12 mouse cellular contexts compared by ENCODE assay signal in the genomic region with DNA sequence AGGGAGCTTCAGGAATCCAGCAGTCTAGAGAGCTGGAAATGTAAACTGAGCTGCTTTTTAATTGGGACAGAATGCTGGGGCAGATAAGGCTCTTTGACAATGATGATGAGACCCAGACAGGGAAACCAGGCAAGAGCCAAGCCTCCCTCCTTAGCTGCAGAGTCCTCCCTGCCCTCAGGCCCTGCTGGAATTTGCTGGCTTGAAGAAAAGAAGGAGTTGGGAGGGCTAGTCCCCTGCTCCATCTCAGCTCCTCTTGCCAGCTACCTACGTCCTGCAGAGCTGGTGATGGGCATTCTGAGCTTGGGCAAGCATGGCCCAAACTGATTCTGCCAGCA. TPM values are rescaled to one million over a fixed set of nuclear protein-coding genes. Genes with fewer than 3 reads are reported as not detected.
A peak's percentile ranks its signal among the peaks of the same experiment; 100 is the strongest.
DNase-seq lines count a peak whose midpoint lies in the region; ATAC-seq and TF ChIP-seq lines count a peak whose summit lies in the region.
"Had no signal": no experiment of that assay in that cellular context is flagged by ENCODE, and none has a peak within 500 bp of the region (broad histone marks: within the 10 kb centered on the region; RNA-seq: fewer than 3 reads in every experiment).

No protein-coding gene starts in this region.

- no peak for TF ChIP-seq EP300 in stomach, postnatal 0 days (optimal IDR thresholded peaks at IDR 0.05)

- H3K9me3 ChIP-seq in hindbrain, embryonic 13.5 days = no peaks in the 10 kb centered on the region
- no peaks in the 10 kb centered on the region for H3K9me3 ChIP-seq in hindbrain, embryonic 11.5 days (ENCODE audit: control insufficient read depth, low read length)
- no peaks in the 10 kb centered on the region for H3K9me3 ChIP-seq in midbrain, embryonic 13.5 days
- H3K9me3 ChIP-seq in midbrain, postnatal 0 days (ENCODE audit: low read length) = no peaks in the 10 kb centered on the region
- no peaks in the 10 kb centered on the region for H3K9me3 ChIP-seq in heart, embryonic 15.5 days (replicated peaks)
- no peaks in the 10 kb centered on the region for H3K9me3 ChIP-seq in stomach, postnatal 0 days (ENCODE audit: control insufficient read depth, low read length)

- peak overlapping the region; percentile 49 for H3K27ac ChIP-seq in hindbrain, embryonic 13.5 days
- no peak overlapping the region for H3K27ac ChIP-seq in hindbrain, embryonic 11.5 days (ENCODE audit: low read depth, low read length)
- H3K27ac ChIP-seq in midbrain, embryonic 13.5 days = peak overlapping the region; percentile 36
- H3K27ac ChIP-seq in midbrain, postnatal 0 days (ENCODE audit: low read depth, low read length) = no peak overlapping the region
- H3K27ac ChIP-seq in heart, embryonic 15.5 days = peak overlapping the region; percentile 73
- H3K27ac ChIP-seq in stomach, postnatal 0 days (replicated peaks) = peak overlapping the region; percentile 77

- H3K4me2 ChIP-seq in hindbrain, embryonic 13.5 days = no peak overlapping the region
- H3K4me2 ChIP-seq in hindbrain, embryonic 11.5 days (replicated peaks; ENCODE audit: low read depth, low read length) = no peak overlapping the region
- no peak overlapping the region for H3K4me2 ChIP-seq in midbrain, embryonic 13.5 days (replicated peaks)
- H3K4me2 ChIP-seq in midbrain, postnatal 0 days (ENCODE audit: low read depth, low read length, poor library complexity, severe bottlenecking) = no peak overlapping the region
- H3K4me2 ChIP-seq in heart, embryonic 15.5 days = no peak overlapping the region
- H3K4me2 ChIP-seq in stomach, postnatal 0 days (replicated peaks; ENCODE audit: low read depth) = peak overlapping the region; percentile 14; the same call in 1 of the 2 replicates

- no peak for ATAC-seq in hindbrain, embryonic 13.5 days (ENCODE audit: low FRiP score)
- ATAC-seq in hindbrain, embryonic 11.5 days (ENCODE audit: low FRiP score) = no peak
- no peak for ATAC-seq in midbrain, embryonic 13.5 days
- ATAC-seq in midbrain, postnatal 0 days (ENCODE audit: low FRiP score) = no peak
- no peak for ATAC-seq in heart, embryonic 15.5 days (replicated peaks; ENCODE audit: insufficient number of reproducible peaks, insufficient read depth, low FRiP score, low read depth)
- ATAC-seq in stomach, postnatal 0 days (ENCODE audit: low FRiP score, low TSS enrichment) = no peak

- H3K36me3 ChIP-seq in hindbrain, embryonic 13.5 days = no peaks in the 10 kb centered on the region
- H3K36me3 ChIP-seq in hindbrain, embryonic 11.5 days (ENCODE audit: control insufficient read depth, insufficient read depth, low read length) = no peaks in the 10 kb centered on the region
- H3K36me3 ChIP-seq in midbrain, embryonic 13.5 days = no peaks in the 10 kb centered on the region
- H3K36me3 ChIP-seq in midbrain, postnatal 0 days (ENCODE audit: insufficient read depth, low read length) = no peaks in the 10 kb centered on the region
- H3K36me3 ChIP-seq in heart, embryonic 15.5 days = no peaks in the 10 kb centered on the region
- no peaks in the 10 kb centered on the region for H3K36me3 ChIP-seq in stomach, postnatal 0 days (ENCODE audit: control insufficient read depth, insufficient read depth, low read length)

- 53% methylated on average over 1 of the region's 1 CpGs for WGBS in hindbrain, embryonic 13.5 days
- WGBS in hindbrain, embryonic 11.5 days = 44% methylated on average over 1 of the region's 1 CpGs
- WGBS in midbrain, embryonic 13.5 days = 68% methylated on average over 1 of the region's 1 CpGs
- 33% methylated on average over 1 of the region's 1 CpGs for whole genome bisulfite sequencing in midbrain, postnatal 0 days
- 12% methylated on average over 1 of the region's 1 CpGs for WGBS in heart, embryonic 15.5 days
- 33% methylated on average over 1 of the region's 1 CpGs for WGBS in stomach, postnatal 0 days

- peak overlapping the region; percentile 4; the same call in 1 of the 2 replicates for H3K9ac ChIP-seq in hindbrain, embryonic 13.5 days
- no peak overlapping the region for H3K9ac ChIP-seq in hindbrain, embryonic 11.5 days (ENCODE audit: low read depth, low read length)
- no peak overlapping the region for H3K9ac ChIP-seq in midbrain, embryonic 13.5 days (replicated peaks)
- no peak overlapping the region for H3K9ac ChIP-seq in midbrain, postnatal 0 days (replicated peaks; ENCODE audit: low read length, poor library complexity, severe bottlenecking)
- 0 out of 2 replicates have a peak overlapping the region, but pooled peaks have one; percentile 10 for H3K9ac ChIP-seq in heart, embryonic 15.5 days
- no peak overlapping the region; the same call in 1 of the 2 replicates for H3K9ac ChIP-seq in stomach, postnatal 0 days (ENCODE audit: low read length)

- TF ChIP-seq CTCF in midbrain, postnatal 0 days (IDR thresholded peaks at IDR 0.05) = no peak
- TF ChIP-seq CTCF in stomach, postnatal 0 days (IDR thresholded peaks at IDR 0.05; ENCODE audit: low read depth) = no peak

- peaks cover 80% of the 10 kb centered on the region for H3K4me1 ChIP-seq in hindbrain, embryonic 13.5 days (replicated peaks)
- H3K4me1 ChIP-seq in hindbrain, embryonic 11.5 days (replicated peaks; ENCODE audit: control insufficient read depth, insufficient read depth, low read length) = peaks cover 18% of the 10 kb centered on the region; the same call in 1 of the 2 replicates
- peaks cover 84% of the 10 kb centered on the region for H3K4me1 ChIP-seq in midbrain, embryonic 13.5 days (replicated peaks)
- H3K4me1 ChIP-seq in midbrain, postnatal 0 days (ENCODE audit: insufficient read depth, low read length) = peaks cover 11% of the 10 kb centered on the region
- peaks cover 71% of the 10 kb centered on the region for H3K4me1 ChIP-seq in heart, embryonic 15.5 days (replicated peaks)
- peaks cover 31% of the 10 kb centered on the region for H3K4me1 ChIP-seq in stomach, postnatal 0 days (replicated peaks; ENCODE audit: control insufficient read depth, insufficient read depth)

- no peak overlapping the region for H3K4me3 ChIP-seq in hindbrain, embryonic 13.5 days
- no peak overlapping the region for H3K4me3 ChIP-seq in hindbrain, embryonic 11.5 days (ENCODE audit: low read depth, low read length)
- H3K4me3 ChIP-seq in midbrain, embryonic 13.5 days (replicated peaks) = no peak overlapping the region
- no peak overlapping the region for H3K4me3 ChIP-seq in midbrain, postnatal 0 days (ENCODE audit: low read depth, low read length)
- no peak overlapping the region for H3K4me3 ChIP-seq in heart, embryonic 15.5 days
- no peak overlapping the region for H3K4me3 ChIP-seq in stomach, postnatal 0 days (ENCODE audit: low read depth, low read length)

- DNase-seq in hindbrain, embryonic 11.5 days (ENCODE audit: low spot score) = no peak
- DNase-seq in midbrain, postnatal 0 days (ENCODE audit: low spot score) = no peak
- DNase-seq in stomach, postnatal 0 days (ENCODE audit: low spot score) = no peak
- DNase-seq in layer of hippocampus, postnatal 25 days (ENCODE audit: extremely low spot score in 1 of 2, low spot score in 1 of 2) = no peak
- DNase-seq in c-Kit-positive CD71-positive TER-119-positive erythroid progenitor cells, embryonic 14.5 days (ENCODE audit: low spot score) = no peak
- DNase-seq: layer of hippocampus, postnatal 36 days had no signal

- H3K27me3 ChIP-seq in hindbrain, embryonic 13.5 days = no peaks in the 10 kb centered on the region
- no peaks in the 10 kb centered on the region for H3K27me3 ChIP-seq in hindbrain, embryonic 11.5 days (ENCODE audit: control insufficient read depth, insufficient read depth, low read length)
- H3K27me3 ChIP-seq in midbrain, embryonic 13.5 days = no peaks in the 10 kb centered on the region
- H3K27me3 ChIP-seq in midbrain, postnatal 0 days (ENCODE audit: insufficient read depth, low read length) = no peaks in the 10 kb centered on the region
- H3K27me3 ChIP-seq in heart, embryonic 15.5 days = no peaks in the 10 kb centered on the region
- H3K27me3 ChIP-seq in stomach, postnatal 0 days (ENCODE audit: control insufficient read depth, insufficient read depth, low read length) = no peaks in the 10 kb centered on the region

RNA-seq across cellular contexts. Expression of a gene that starts 56.1 kb away (rescaled TPM):
- 0.10 TPM in 1 of 2 replicates, not detected in the other for polyA plus RNA-seq in hindbrain, embryonic 13.5 days (2015; fragmentation: Nextera tagmentation; extraction: Ambion mirVana)
- polyA plus RNA-seq in hindbrain, embryonic 11.5 days (2014; fragmentation: Nextera tagmentation; extraction: Ambion mirVana) = not detected in 2 replicates
- polyA plus RNA-seq in midbrain, embryonic 13.5 days (2015; fragmentation: Nextera tagmentation; extraction: Ambion mirVana) = not detected in 2 replicates
- not detected in 2 replicates for total RNA-seq in midbrain, postnatal 0 days (2014; rRNA removed)
- not detected in 2 replicates for polyA plus RNA-seq in midbrain, postnatal 0 days (2015; fragmentation: Nextera tagmentation; extraction: Ambion mirVana)
- 0.42 TPM in 1 of 2 replicates, not detected in the other for polyA plus RNA-seq in heart, embryonic 15.5 days (2015; fragmentation: Nextera tagmentation; extraction: Ambion mirVana)
- polyA plus RNA-seq in stomach, postnatal 0 days (2015; fragmentation: Nextera tagmentation; extraction: Ambion mirVana) = 7.6 and 10.8 TPM in 2 replicates
- total RNA-seq in layer of hippocampus, postnatal 25 days (2021) = not detected
- total RNA-seq: heart, postnatal 14 days; layer of hippocampus, postnatal 36 days had no signal
- polyA plus RNA-seq: neural tube, embryonic 14.5 days; thymus, postnatal 0 days had no signal

Comparison
In these comparisons a context has a peak if more than half of its experiments do, and no peak if none do; other contexts are left out.
1. H3K27ac ChIP-seq: peak in hindbrain, embryonic 13.5 days (single experiment), midbrain, embryonic 13.5 days (single experiment), heart, embryonic 15.5 days (single experiment) and stomach, postnatal 0 days (single experiment); none in hindbrain, embryonic 11.5 days (single experiment) and midbrain, postnatal 0 days (single experiment).
2. H3K9ac ChIP-seq: peak in hindbrain, embryonic 13.5 days (single experiment) and heart, embryonic 15.5 days (single experiment); none in hindbrain, embryonic 11.5 days (single experiment), midbrain, embryonic 13.5 days (single experiment), midbrain, postnatal 0 days (single experiment) and stomach, postnatal 0 days (single experiment).